Mouse (Mus musculus) heart, postnatal 10 days (tissue): ENCODE data around the gene Cpsf7. TPM values are rescaled to one million over a fixed set of nuclear protein-coding genes. Genes with fewer than 3 reads are reported as not detected.

ENCODE experiments used
- total RNA-seq, 2 experiments: library from RNA; stranded (reverse); gene quantifications; 2 replicates each; pipeline ENCODE4 v1.2.3; 2021

The Cpsf7 gene
- total RNA-seq, 2 experiments from 2014 or later = 39.9 to 41.2 TPM

Other genes starting within 250 kb of the Cpsf7 start
- gene Dagla, start 220.4 kb upstream of the Cpsf7 start, total RNA-seq = 1 to 10 TPM; 4.1 to 4.5 TPM
- gene Syt7, start 136.2 kb upstream of the Cpsf7 start, total RNA-seq = 10 to 100 TPM; 34.3 to 36.2 TPM
- gene Lrrc10b, start 67.8 kb upstream of the Cpsf7 start, total RNA-seq = 1 to 10 TPM; 2.2 to 7.3 TPM
- under 1 TPM; 0.40 to 0.93 TPM for gene Ppp1r32, start 42.3 kb upstream of the Cpsf7 start, total RNA-seq
- gene Sdhaf2, start 876 bp downstream of the Cpsf7 start, total RNA-seq = 10 to 100 TPM; 61.9 to 67.1 TPM
- gene Tmem216, start 31.0 kb downstream of the Cpsf7 start, total RNA-seq = 1 to 10 TPM; 4.5 to 4.9 TPM
- 10 to 100 TPM; 11.5 to 11.8 TPM for gene Cyb561a3, start 51.9 kb downstream of the Cpsf7 start, total RNA-seq
- gene Tmem138, start 52.1 kb downstream of the Cpsf7 start, total RNA-seq = 1 to 10 TPM; 4.3 to 4.8 TPM
- gene Ddb1, start 80.1 kb downstream of the Cpsf7 start, total RNA-seq = 100 to 1,000 TPM; 216 to 231 TPM
- gene Tkfc, start 80.4 kb downstream of the Cpsf7 start, total RNA-seq = 10 to 100 TPM; 10.3 to 11.1 TPM
- under 1 TPM; 0.26 to 0.27 TPM for gene Vwce, start 108.9 kb downstream of the Cpsf7 start, total RNA-seq
- not detected for gene Pga5, start 152.8 kb downstream of the Cpsf7 start, total RNA-seq
- gene Vps37c, start 163.5 kb downstream of the Cpsf7 start, total RNA-seq = 10 to 100 TPM; 23.3 to 27.1 TPM
- 1 to 10 TPM in 1 of 2 experiments, under 1 TPM in 1; 0.87 to 1.1 TPM for gene Cd5, start 213.7 kb downstream of the Cpsf7 start, total RNA-seq